In the genomic region with DNA sequence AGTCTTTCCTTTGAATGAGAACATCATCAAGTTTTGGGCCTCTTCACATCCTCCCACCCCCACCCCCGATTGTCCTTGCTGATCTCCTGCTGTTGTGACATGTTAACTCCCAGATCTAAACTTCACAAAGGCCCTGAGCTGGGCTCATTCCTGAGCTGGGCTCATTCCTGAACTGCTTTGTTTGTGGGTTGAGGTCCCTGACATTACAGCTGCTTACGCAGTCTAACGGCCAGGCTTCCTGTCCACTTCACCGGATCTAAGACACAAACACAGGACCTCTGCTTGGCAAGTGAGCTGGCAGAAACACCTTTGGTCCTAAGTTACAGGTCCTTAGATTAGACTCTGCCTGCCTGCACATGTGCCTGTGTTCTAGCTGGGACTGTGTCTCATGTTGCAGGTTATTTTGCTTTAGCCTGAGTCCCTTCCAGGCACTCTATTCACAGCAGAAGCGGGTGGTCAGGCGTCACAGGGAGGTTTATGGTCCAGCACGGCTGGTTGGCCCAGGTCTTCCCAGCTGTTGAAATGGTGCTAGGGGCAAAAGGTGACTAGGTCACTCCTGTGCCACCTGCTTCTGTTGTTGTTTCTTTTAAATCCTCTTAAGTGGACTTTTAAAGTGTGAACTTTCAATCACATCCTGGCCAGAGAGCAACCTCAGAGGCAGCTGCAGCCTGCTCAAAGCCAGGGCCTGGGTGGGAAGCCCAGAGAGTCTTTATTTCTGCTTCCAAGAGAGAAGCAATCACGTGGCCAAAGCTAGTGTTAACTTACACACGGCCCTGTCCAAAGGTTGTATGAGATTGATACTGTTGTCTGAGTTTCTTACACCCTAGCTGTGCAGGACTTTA, we compare ENCODE assay signal across 11 mouse cellular contexts.
A peak's percentile ranks its signal among the peaks of the same experiment; 100 is the strongest.
DNase-seq lines count a peak whose midpoint lies in the region; ATAC-seq lines count a peak whose summit lies in the region.
"Had no signal": no experiment of that assay in that cellular context is flagged by ENCODE, and none has a peak within 500 bp of the region (broad histone marks: within the 10 kb centered on the region; RNA-seq: fewer than 3 reads in every experiment).

No protein-coding gene starts in this region.

- H3K27me3 ChIP-seq in limb, embryonic 12.5 days = peaks cover 24% of the 10 kb centered on the region

- H3K36me3 ChIP-seq in limb, embryonic 12.5 days = no peaks in the 10 kb centered on the region
- H3K36me3 ChIP-seq: heart, embryonic 10.5 days had no signal

- ATAC-seq in limb, embryonic 12.5 days (ENCODE audit: insufficient number of reproducible peaks, insufficient read depth, low FRiP score, low TSS enrichment, low read depth) = peak; percentile 68; the same call in 1 of the 2 replicates

- peaks cover 5% of the 10 kb centered on the region for H3K4me1 ChIP-seq in limb, embryonic 12.5 days (replicated peaks)

- no peaks in the 10 kb centered on the region for H3K9me3 ChIP-seq in limb, embryonic 12.5 days
- H3K9me3 ChIP-seq: heart, embryonic 10.5 days had no signal

- DNase-seq in gastrocnemius, postnatal 10 days = peak; percentile 14
- no peak for DNase-seq in gastrocnemius, postnatal 25 days
- peak; percentile 74 for DNase-seq in embryo, embryonic 10 days (ENCODE audit: low spot score)
- peak; percentile 2 for DNase-seq in kidney, adult 18-20 months
- no peak for DNase-seq in urinary bladder, postnatal 4 days (ENCODE audit: low spot score in 2 of 2)
- no peak for DNase-seq in frontal cortex, postnatal 25 days (ENCODE audit: low spot score in 2 of 2)
- DNase-seq in urinary bladder, adult 2 months (ENCODE audit: low spot score) = no peak
- DNase-seq: cerebellum, adult 9-10 months had no signal

- no peak overlapping the region for H3K4me3 ChIP-seq in limb, embryonic 12.5 days (replicated peaks)
- H3K4me3 ChIP-seq: heart, embryonic 10.5 days; megakaryocyte, embryonic 14.5 days had no signal

- 0 out of 2 replicates have a peak overlapping the region, but pooled peaks have one; percentile 23 for H3K27ac ChIP-seq in limb, embryonic 12.5 days
- H3K27ac ChIP-seq: heart, embryonic 10.5 days had no signal

- WGBS in limb, embryonic 12.5 days = 8% methylated on average over 9 of the region's 9 CpGs

- H3K9ac ChIP-seq in limb, embryonic 12.5 days (replicated peaks) = no peak overlapping the region

- no peak overlapping the region for H3K4me2 ChIP-seq in limb, embryonic 12.5 days

Comparison
In these comparisons a context has a peak if more than half of its experiments do, and no peak if none do; other contexts are left out.
1. DNase-seq: peak in gastrocnemius, postnatal 10 days (single experiment), embryo, embryonic 10 days (single experiment) and kidney, adult 18-20 months (single experiment); none in gastrocnemius, postnatal 25 days (single experiment), urinary bladder, postnatal 4 days (0 of 2), frontal cortex, postnatal 25 days (0 of 2) and urinary bladder, adult 2 months (single experiment).